8 mouse cellular contexts compared by ENCODE assay signal in the genomic region with DNA sequence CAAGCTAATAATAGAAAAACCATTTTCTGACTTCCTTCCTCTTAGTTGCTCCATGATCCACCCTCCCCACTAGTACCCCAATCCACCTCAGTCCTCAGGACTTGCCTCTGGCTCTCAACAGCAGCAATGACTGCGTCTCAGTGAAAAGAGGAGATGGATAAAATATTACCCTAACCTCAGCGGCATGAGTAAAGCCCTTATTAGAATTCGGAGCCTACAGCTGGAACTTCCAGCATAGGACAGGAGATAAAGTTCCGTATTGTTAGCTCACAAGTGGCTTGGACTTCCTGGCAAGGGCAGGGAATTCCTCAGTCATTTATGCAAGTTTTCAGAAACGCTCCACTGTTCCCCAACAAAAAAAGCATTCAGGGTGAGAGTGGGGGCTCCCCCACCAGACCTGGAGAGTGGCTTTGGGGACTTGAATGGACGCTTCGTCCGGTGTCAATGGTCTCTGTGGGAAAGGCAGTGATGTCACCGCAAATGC.
A peak's percentile ranks its signal among the peaks of the same experiment; 100 is the strongest.
DNase-seq lines count a peak whose midpoint lies in the region; ATAC-seq and TF ChIP-seq lines count a peak whose summit lies in the region.

No protein-coding gene starts in this region.

- H3K27ac ChIP-seq in lung, embryonic 16.5 days (ENCODE audit: low read length) = peak overlapping the region; percentile 73
- peak overlapping the region; percentile 88 for H3K27ac ChIP-seq in forebrain, embryonic 13.5 days
- H3K27ac ChIP-seq in hindbrain, embryonic 11.5 days (ENCODE audit: low read depth, low read length) = peak overlapping the region; percentile 90
- peak overlapping the region; percentile 70 for H3K27ac ChIP-seq in midbrain, embryonic 14.5 days (replicated peaks; ENCODE audit: low read depth, low read length)

- 38% methylated on average over 9 of the region's 9 CpGs for WGBS in lung, embryonic 16.5 days
- WGBS in lung, adult 2 months = 24% methylated on average over 9 of the region's 9 CpGs
- 5% methylated on average over 9 of the region's 9 CpGs for WGBS in forebrain, embryonic 13.5 days
- WGBS in hindbrain, embryonic 11.5 days = 30% methylated on average over 9 of the region's 9 CpGs
- 8% methylated on average over 9 of the region's 9 CpGs for WGBS in midbrain, embryonic 14.5 days

- H3K4me3 ChIP-seq in lung, embryonic 16.5 days (ENCODE audit: low read length) = no peak overlapping the region
- H3K4me3 ChIP-seq in lung, adult 2 months (replicated peaks; ENCODE audit: extremely low read depth, low read depth, low read length) = no peak overlapping the region
- no peak overlapping the region for H3K4me3 ChIP-seq in forebrain, embryonic 13.5 days
- H3K4me3 ChIP-seq in hindbrain, embryonic 11.5 days (ENCODE audit: low read depth, low read length) = no peak overlapping the region
- H3K4me3 ChIP-seq in midbrain, embryonic 14.5 days (replicated peaks; ENCODE audit: low read depth, low read length) = no peak overlapping the region

- no peaks in the 10 kb centered on the region for H3K9me3 ChIP-seq in lung, embryonic 16.5 days (ENCODE audit: control insufficient read depth, low read length)
- no peaks in the 10 kb centered on the region for H3K9me3 ChIP-seq in forebrain, embryonic 13.5 days (replicated peaks)
- no peaks in the 10 kb centered on the region for H3K9me3 ChIP-seq in hindbrain, embryonic 11.5 days (ENCODE audit: control insufficient read depth, low read length)
- H3K9me3 ChIP-seq in midbrain, embryonic 14.5 days (ENCODE audit: control insufficient read depth, low read length) = no peaks in the 10 kb centered on the region

- peak; percentile 38 for ATAC-seq in lung, embryonic 16.5 days (ENCODE audit: low read depth)
- peak; percentile 88 for ATAC-seq in forebrain, embryonic 13.5 days
- ATAC-seq in hindbrain, embryonic 11.5 days (ENCODE audit: low FRiP score) = peak; percentile 90
- peak; percentile 83 for ATAC-seq in midbrain, embryonic 14.5 days (ENCODE audit: low FRiP score, low TSS enrichment)
- ATAC-seq in CD4-positive, CD25-positive, alpha-beta regulatory T cell, adult 4 months = no peak

- TF ChIP-seq POLR2A in lung, adult 2 months (IDR thresholded peaks at IDR 0.05; ENCODE audit: borderline replicate concordance, extremely low read depth, low read depth, low read length) = no peak

- H3K9ac ChIP-seq in lung, embryonic 16.5 days (ENCODE audit: low read length) = no peak overlapping the region
- no peak overlapping the region for H3K9ac ChIP-seq in forebrain, embryonic 13.5 days
- H3K9ac ChIP-seq in hindbrain, embryonic 11.5 days (ENCODE audit: low read depth, low read length) = no peak overlapping the region
- no peak overlapping the region for H3K9ac ChIP-seq in midbrain, embryonic 14.5 days (replicated peaks; ENCODE audit: low read length)

- no peaks in the 10 kb centered on the region for H3K36me3 ChIP-seq in lung, embryonic 16.5 days (ENCODE audit: control insufficient read depth, insufficient read depth, low read length)
- H3K36me3 ChIP-seq in forebrain, embryonic 13.5 days (ENCODE audit: poor library complexity, severe bottlenecking) = no peaks in the 10 kb centered on the region
- H3K36me3 ChIP-seq in hindbrain, embryonic 11.5 days (ENCODE audit: control insufficient read depth, insufficient read depth, low read length) = no peaks in the 10 kb centered on the region
- H3K36me3 ChIP-seq in midbrain, embryonic 14.5 days (ENCODE audit: control insufficient read depth, insufficient read depth, low read length) = no peaks in the 10 kb centered on the region

- no peak for TF ChIP-seq CTCF in lung, adult 2 months (IDR thresholded peaks at IDR 0.05; ENCODE audit: insufficient read depth, low read length)

- peaks cover 2% of the 10 kb centered on the region; the same call in 1 of the 2 replicates for H3K4me1 ChIP-seq in lung, embryonic 16.5 days (replicated peaks; ENCODE audit: control insufficient read depth, insufficient read depth, low read length)
- H3K4me1 ChIP-seq in lung, adult 2 months (ENCODE audit: control insufficient read depth, insufficient read depth, low read length) = no peaks in the 10 kb centered on the region
- peaks cover 39% of the 10 kb centered on the region for H3K4me1 ChIP-seq in forebrain, embryonic 13.5 days
- H3K4me1 ChIP-seq in hindbrain, embryonic 11.5 days (replicated peaks; ENCODE audit: control insufficient read depth, insufficient read depth, low read length) = 0 out of 2 replicates have a peak, but pooled peaks cover 2% of the 10 kb centered on the region
- peaks cover 15% of the 10 kb centered on the region for H3K4me1 ChIP-seq in midbrain, embryonic 14.5 days (ENCODE audit: control insufficient read depth, insufficient read depth, low read length)

- DNase-seq in lung, adult 2 months = no peak
- DNase-seq in hindbrain, embryonic 11.5 days (ENCODE audit: low spot score) = peak; percentile 62
- DNase-seq in midbrain, embryonic 14.5 days = peak; percentile 75
- DNase-seq in adrenal gland, postnatal 10 days = no peak
- DNase-seq in spleen, adult 12 weeks (ENCODE audit: low spot score) = no peak

- no peak overlapping the region for H3K4me2 ChIP-seq in lung, embryonic 16.5 days (ENCODE audit: low read depth, low read length)
- H3K4me2 ChIP-seq in forebrain, embryonic 13.5 days = peak overlapping the region; percentile 30
- H3K4me2 ChIP-seq in hindbrain, embryonic 11.5 days (replicated peaks; ENCODE audit: low read depth, low read length) = no peak overlapping the region
- H3K4me2 ChIP-seq in midbrain, embryonic 14.5 days (ENCODE audit: low read length) = 0 out of 2 replicates have a peak overlapping the region, but pooled peaks have one; percentile 11

- no peaks in the 10 kb centered on the region for H3K27me3 ChIP-seq in lung, embryonic 16.5 days (ENCODE audit: control insufficient read depth, insufficient read depth, low read depth, low read length)
- no peaks in the 10 kb centered on the region for H3K27me3 ChIP-seq in forebrain, embryonic 13.5 days
- H3K27me3 ChIP-seq in hindbrain, embryonic 11.5 days (ENCODE audit: control insufficient read depth, insufficient read depth, low read length) = no peaks in the 10 kb centered on the region
- H3K27me3 ChIP-seq in midbrain, embryonic 14.5 days (ENCODE audit: control insufficient read depth, insufficient read depth, low read length) = no peaks in the 10 kb centered on the region

Comparison
In these comparisons a context has a peak if more than half of its experiments do, and no peak if none do; other contexts are left out.
1. H3K4me2 ChIP-seq: peak in forebrain, embryonic 13.5 days (single experiment) and midbrain, embryonic 14.5 days (single experiment); none in lung, embryonic 16.5 days (single experiment) and hindbrain, embryonic 11.5 days (single experiment).
2. DNase-seq: peak in hindbrain, embryonic 11.5 days (single experiment) and midbrain, embryonic 14.5 days (single experiment); none in lung, adult 2 months (single experiment), adrenal gland, postnatal 10 days (single experiment) and spleen, adult 12 weeks (single experiment).
3. Peak in every context shown above with its lines, with median percentiles within 50 percentile points of each other: H3K27ac ChIP-seq.